Mouse (Mus musculus) spleen, adult 2 months (tissue): ENCODE measurements around the gene Cdh4.

Experiments
- CTCF ChIP-seq: fragments of 200-500 bp; IDR thresholded peaks from 2 replicates; pipeline ENCODE4 v1.5.1; 2011; ENCODE audit warnings: mild to moderate bottlenecking, inconsistent platforms; ENCODE audit not compliant: insufficient read depth, insufficient read length, insufficient replicate concordance; ENCODE audit errors: extremely low read depth
- POLR2A ChIP-seq: fragments of 200-500 bp; IDR thresholded peaks from 2 replicates; pipeline ENCODE4 v1.6.1; 2011; ENCODE audit warnings: low read depth, low read length, inconsistent platforms

DNA sequence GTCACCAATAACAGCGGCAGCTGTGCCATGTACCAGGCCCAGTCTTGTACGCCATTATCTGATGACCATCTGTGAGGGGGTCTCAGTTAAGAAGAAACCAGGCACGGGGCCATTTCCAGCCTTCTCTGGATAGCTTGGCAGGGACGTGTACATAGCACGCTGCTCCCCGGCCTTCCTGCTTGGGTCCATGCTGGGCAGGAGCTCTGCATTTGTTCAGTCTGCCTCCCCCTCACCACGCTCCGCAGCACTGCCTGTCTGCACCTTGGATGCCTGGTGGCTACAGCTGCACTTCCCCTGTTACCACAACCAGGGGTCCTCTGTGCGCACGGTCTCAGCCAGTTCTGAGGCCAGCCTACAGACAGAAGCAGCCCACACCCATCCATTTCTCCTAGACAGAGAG, 163.0 kb downstream of the Cdh4 start:
- TF ChIP-seq POLR2A = no peak
- TF ChIP-seq CTCF = no peak
